Comparison of ENCODE assay signal across 8 mouse cellular contexts in genomic region chr19:15996901-15997564, GRCm38 (mm10). TPM values are rescaled to one million over a fixed set of nuclear protein-coding genes. Genes with fewer than 3 reads are reported as not detected.
A peak's percentile ranks its signal among the peaks of the same experiment; 100 is the strongest.
DNase-seq lines count a peak whose midpoint lies in the region; ATAC-seq lines count a peak whose summit lies in the region.

No protein-coding gene starts in this region.

- no peaks in the 10 kb centered on the region for H3K9me3 ChIP-seq in embryonic facial prominence, embryonic 14.5 days (ENCODE audit: control insufficient read depth, low read length)
- H3K9me3 ChIP-seq in midbrain, embryonic 14.5 days (ENCODE audit: control insufficient read depth, low read length), result no peaks in the 10 kb centered on the region

- peak; percentile 75 for ATAC-seq in embryonic facial prominence, embryonic 14.5 days (ENCODE audit: low read depth)
- ATAC-seq in midbrain, embryonic 14.5 days (ENCODE audit: low FRiP score, low TSS enrichment), result peak; percentile 88

- WGBS in embryonic facial prominence, embryonic 14.5 days, result 43% methylated on average over 12 of the region's 12 CpGs
- WGBS in midbrain, embryonic 14.5 days, result 26% methylated on average over 12 of the region's 12 CpGs

- H3K9ac ChIP-seq in embryonic facial prominence, embryonic 14.5 days (ENCODE audit: low read depth, low read length), result no peak overlapping the region
- H3K9ac ChIP-seq in midbrain, embryonic 14.5 days (replicated peaks; ENCODE audit: low read length), result peak overlapping the region; percentile 39

- H3K27ac ChIP-seq in embryonic facial prominence, embryonic 14.5 days (replicated peaks; ENCODE audit: low read depth, low read length), result peak overlapping the region; percentile 73
- peak overlapping the region; percentile 87 for H3K27ac ChIP-seq in midbrain, embryonic 14.5 days (replicated peaks; ENCODE audit: low read depth, low read length)

- DNase-seq in embryo, embryonic 11 days, result peak; percentile 10
- DNase-seq in embryo, embryonic 9.5 days (ENCODE audit: extremely low spot score), result no peak
- peak; percentile 81 for DNase-seq in R1 (ENCODE audit: low read depth, low spot score)
- DNase-seq in embryonic facial prominence, embryonic 14.5 days (ENCODE audit: low spot score), result peak; percentile 65
- peak; percentile 72 to 79 for DNase-seq in layer of hippocampus, postnatal 10 days (ENCODE audit: low spot score in 2 of 2)
- peak; percentile 86 for DNase-seq in midbrain, embryonic 14.5 days
- no peak for DNase-seq in spleen, adult 18-20 months
- no peak for DNase-seq in kidney, adult 18-20 months

- peak overlapping the region; percentile 7; the same call in 1 of the 2 replicates for H3K4me3 ChIP-seq in embryonic facial prominence, embryonic 14.5 days (ENCODE audit: low read depth, low read length)
- no peak overlapping the region; the same call in 1 of the 2 replicates for H3K4me3 ChIP-seq in midbrain, embryonic 14.5 days (replicated peaks; ENCODE audit: low read depth, low read length)

- H3K36me3 ChIP-seq in embryonic facial prominence, embryonic 14.5 days (ENCODE audit: control insufficient read depth, insufficient read depth, low read length), result no peaks in the 10 kb centered on the region
- no peaks in the 10 kb centered on the region for H3K36me3 ChIP-seq in midbrain, embryonic 14.5 days (ENCODE audit: control insufficient read depth, insufficient read depth, low read length)

- no peaks in the 10 kb centered on the region for H3K27me3 ChIP-seq in embryonic facial prominence, embryonic 14.5 days (replicated peaks; ENCODE audit: control insufficient read depth, insufficient read depth, low read length)
- no peaks in the 10 kb centered on the region for H3K27me3 ChIP-seq in midbrain, embryonic 14.5 days (ENCODE audit: control insufficient read depth, insufficient read depth, low read length)

- H3K4me1 ChIP-seq in embryonic facial prominence, embryonic 14.5 days (ENCODE audit: control insufficient read depth, insufficient read depth, low read length), result no peaks in the 10 kb centered on the region
- H3K4me1 ChIP-seq in midbrain, embryonic 14.5 days (ENCODE audit: control insufficient read depth, insufficient read depth, low read length), result peaks cover 11% of the 10 kb centered on the region; the same call in 1 of the 2 replicates

- H3K4me2 ChIP-seq in embryonic facial prominence, embryonic 14.5 days (ENCODE audit: low read depth, low read length), result peak overlapping the region; percentile 48
- peak overlapping the region; percentile 52 for H3K4me2 ChIP-seq in midbrain, embryonic 14.5 days (ENCODE audit: low read length)

RNA-seq across cellular contexts. Expression of gene Cep78, which starts 12.2 kb away (rescaled TPM):
- polyA plus RNA-seq in embryonic facial prominence, embryonic 14.5 days (2014; fragmentation: Nextera tagmentation; extraction: Ambion mirVana), result 19.1 and 21.6 TPM in 2 replicates
- total RNA-seq in layer of hippocampus, postnatal 10 days (2021), result 10 to 100 TPM; 14.8 to 17.5 TPM
- polyA plus RNA-seq in midbrain, embryonic 14.5 days (2014; fragmentation: Nextera tagmentation; extraction: Ambion mirVana), result 27.6 and 38.0 TPM in 2 replicates

RNA-seq across cellular contexts. Expression of gene Psat1, which starts 49.9 kb away (rescaled TPM):
- 121 and 126 TPM in 2 replicates for polyA plus RNA-seq in embryonic facial prominence, embryonic 14.5 days (2014; fragmentation: Nextera tagmentation; extraction: Ambion mirVana)
- total RNA-seq in layer of hippocampus, postnatal 10 days (2021), result 100 to 1,000 TPM; 117 to 130 TPM
- polyA plus RNA-seq in midbrain, embryonic 14.5 days (2014; fragmentation: Nextera tagmentation; extraction: Ambion mirVana), result 104 and 137 TPM in 2 replicates

Comparison
In these comparisons a context has a peak if more than half of its experiments do, and no peak if none do; other contexts are left out.
1. DNase-seq: peak in embryo, embryonic 11 days (single experiment), R1 (single experiment), embryonic facial prominence, embryonic 14.5 days (single experiment), layer of hippocampus, postnatal 10 days (2 of 2) and midbrain, embryonic 14.5 days (single experiment); none in embryo, embryonic 9.5 days (single experiment), spleen, adult 18-20 months (0 of 2) and kidney, adult 18-20 months (single experiment).